Mouse (Mus musculus) heart, embryonic 14.5 days (tissue): ENCODE measurements around the gene Eps8. TPM values are rescaled to one million over a fixed set of nuclear protein-coding genes. Genes with fewer than 3 reads are reported as not detected.

Source experiments
- ATAC-seq: fragments of 200-750 bp; cut with Nextera tagmentation; 2 replicates; pipeline ENCODE4 v1.8.0; 2017; ENCODE audit warnings: low read depth, moderate TSS enrichment; ENCODE audit not compliant: insufficient number of reproducible peaks, insufficient read depth, low FRiP score
- H3K27ac ChIP-seq, 2 experiments: fragments of 200-500 bp in 1 of 2; fragments of 300-500 bp in 1 of 2; sonication (generic) in 1 of 2; replicated peaks in 1 of 2; 2 replicates each; pipeline ENCODE4 v1.5.1; 2012 to 2014; ENCODE audit warnings: low read depth in 2 of 2, low read length in 2 of 2, control low read depth in 1 of 2, mild to moderate bottlenecking in 1 of 2, mixed read lengths in 1 of 2; ENCODE audit not compliant: control insufficient read depth in 1 of 2, insufficient read depth in 1 of 2
- H3K27me3 ChIP-seq: fragments of 300-500 bp; sonication (generic); 2 replicates; pipeline ENCODE4 v1.6.1; 2014; ENCODE audit warnings: mild to moderate bottlenecking, low read length, control low read depth; ENCODE audit not compliant: control insufficient read depth, insufficient read depth
- H3K36me3 ChIP-seq: fragments of 300-500 bp; sonication (generic); 2 replicates; pipeline ENCODE4 v1.6.1; 2014; ENCODE audit warnings: mild to moderate bottlenecking, control low read depth, low read length, mixed read lengths; ENCODE audit not compliant: control insufficient read depth, insufficient read depth
- H3K4me1 ChIP-seq, 2 experiments: fragments of 200-500 bp in 1 of 2; fragments of 300-500 bp in 1 of 2; sonication (generic) in 1 of 2; 2 replicates each; pipeline ENCODE4 v1.6.1; 2012 to 2014; ENCODE audit warnings: low read length in 2 of 2, control low read depth in 1 of 2, mixed read lengths in 1 of 2; ENCODE audit not compliant: control insufficient read depth in 2 of 2, insufficient read depth in 2 of 2
- H3K4me2 ChIP-seq: fragments of 300-500 bp; sonication (generic); 2 replicates; pipeline ENCODE4 v1.6.1; 2014; ENCODE audit warnings: mild to moderate bottlenecking, low read length
- H3K4me3 ChIP-seq, 2 experiments: fragments of 200-500 bp in 1 of 2; fragments of 300-500 bp in 1 of 2; sonication (generic) in 1 of 2; 2 replicates each; pipeline ENCODE4 v1.5.1; 2012 to 2014; ENCODE audit warnings: low read length in 2 of 2, mild to moderate bottlenecking in 2 of 2, control low read depth in 1 of 2, low read depth in 1 of 2, moderate library complexity in 1 of 2; ENCODE audit not compliant: control insufficient read depth in 1 of 2, insufficient read depth in 1 of 2
- H3K9ac ChIP-seq: fragments of 300-500 bp; sonication (generic); 2 replicates; pipeline ENCODE4 v1.6.1; 2014; ENCODE audit warnings: mild to moderate bottlenecking, low read length
- H3K9me3 ChIP-seq: fragments of 300-500 bp; sonication (generic); 2 replicates; pipeline ENCODE4 v1.6.1; 2016; ENCODE audit warnings: low read length, control low read depth; ENCODE audit not compliant: control insufficient read depth
- WGBS: fragments of 180-500 bp; shearing (Covaris S2); extraction: QIAGEN DNeasy Blood & Tissue Kit; methylation state at CpG from one replicate; pipeline ENCODE4 v1.1.7; 2014; 5-methylcytosine and 5-hydroxymethylcytosine counted together
- polyA plus RNA-seq: library from polyadenylated mRNA; unstranded; fragments of >200 nt; fragmentation: Nextera tagmentation; extraction: Ambion mirVana; gene quantifications from 2 replicates; pipeline ENCODE4 v1.2.1, GENCODE M21; 2014

Gene Eps8
- polyA plus RNA-seq, 1 experiment from 2014 or later: 33.1 TPM

DNA sequence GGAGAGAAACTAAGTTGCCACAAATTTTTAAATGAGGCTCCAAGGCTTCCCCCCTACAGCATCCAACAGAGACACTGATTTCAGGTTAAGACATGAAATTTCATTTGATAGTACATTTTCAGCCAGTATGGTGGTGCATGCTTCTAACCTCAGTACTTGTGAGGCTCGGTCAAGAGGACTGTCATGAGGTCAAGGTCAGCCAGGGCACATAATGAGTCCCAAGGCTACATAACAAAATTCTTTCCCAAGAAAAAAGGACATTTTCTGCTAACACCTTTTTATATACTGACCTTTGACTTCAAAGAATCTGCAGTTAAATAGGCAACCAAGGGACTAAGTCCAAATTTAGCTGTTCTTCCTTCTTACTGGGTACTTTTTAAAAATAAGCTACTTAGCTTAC, 181.2 kb downstream of the Eps8 start:
- H3K4me2 ChIP-seq: no peak overlapping the region
- H3K27me3 ChIP-seq: no peaks in the 10 kb centered on the region
- no peak overlapping the region for H3K9ac ChIP-seq
- no peak overlapping the region for H3K27ac ChIP-seq
- no peak for ATAC-seq
- peaks cover 15% of the 10 kb centered on the region for H3K9me3 ChIP-seq
- H3K36me3 ChIP-seq: peaks cover 12% of the 10 kb centered on the region; the same call in 1 of the 2 replicates
- H3K4me1 ChIP-seq: peaks cover 10 to 17% of the 10 kb centered on the region in 2 experiments
- no peak overlapping the region for H3K4me3 ChIP-seq
- 82% methylated on average over 1 of the region's 1 CpGs for WGBS

DNA sequence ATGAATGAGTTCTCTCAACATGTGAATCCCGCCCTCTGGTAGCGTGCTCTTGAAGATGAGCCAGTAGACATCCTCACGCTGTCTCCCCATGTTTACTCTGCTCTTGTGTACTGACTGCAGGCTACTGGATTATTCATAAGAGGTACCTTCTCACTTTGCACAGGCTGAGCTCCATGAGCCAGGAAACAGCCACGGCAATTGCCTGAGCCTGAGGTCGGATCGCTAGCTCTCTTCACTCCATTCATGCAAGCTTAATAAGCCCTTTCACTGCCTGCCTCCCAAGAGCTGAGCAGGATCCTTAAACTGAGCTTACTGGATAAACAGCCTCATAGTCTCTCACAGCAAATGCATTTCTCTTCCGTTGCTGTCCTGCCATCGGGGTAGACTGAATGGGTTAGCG, 182.5 kb downstream of the Eps8 start:
- Histone ChIP-seq H3K4me3 (no peak overlapping the region), H3K36me3 (peaks cover 9% of the 10 kb centered on the region; the same call in 1 of the 2 replicates), H3K9me3 (peaks cover 15% of the 10 kb centered on the region), H3K9ac (no peak overlapping the region), H3K27me3 (no peaks in the 10 kb centered on the region), H3K4me1 (peaks cover 12 to 22% of the 10 kb centered on the region in 2 experiments), H3K4me2 (no peak overlapping the region), H3K27ac (peak overlapping the region in 1 of 2 experiments; percentile 83; a peak in 2 of 4 replicates)
- no peak for ATAC-seq
- 89% methylated on average over 9 of the region's 9 CpGs for WGBS

DNA sequence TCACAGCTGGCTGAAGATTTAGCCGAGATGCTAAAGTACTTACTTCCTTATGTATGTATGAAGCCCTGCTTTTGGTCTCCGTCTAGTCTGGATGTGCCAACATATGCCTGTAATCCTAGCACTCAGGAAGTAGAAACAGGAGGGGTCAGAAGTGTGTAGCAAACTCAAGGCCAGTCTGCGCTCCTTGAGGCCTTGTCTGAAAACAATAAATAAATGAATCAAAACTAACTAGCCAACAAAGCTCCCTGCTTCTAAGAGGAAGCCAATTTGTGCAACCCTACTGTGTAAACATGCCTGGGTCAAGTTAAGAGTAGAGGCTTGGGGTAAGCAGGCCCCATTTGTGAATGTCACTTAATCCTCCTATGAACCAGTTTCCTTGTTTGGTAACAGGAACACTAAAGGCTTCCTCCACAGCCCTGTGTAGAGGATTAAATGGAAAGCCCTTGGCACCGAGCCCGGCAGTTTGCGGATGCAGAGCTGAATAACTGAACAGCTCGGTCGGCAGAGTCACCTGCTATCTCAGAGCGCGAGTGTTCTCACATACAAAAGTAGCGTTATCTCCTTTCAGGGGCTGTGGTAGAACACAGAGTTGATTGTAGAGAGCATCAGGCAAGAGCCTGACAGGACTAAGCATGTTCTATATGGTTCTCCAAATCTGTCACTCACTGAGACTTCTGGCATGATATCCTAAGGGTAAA, 183.6 kb downstream of the Eps8 start:
- no peak overlapping the region for H3K9ac ChIP-seq
- no peak overlapping the region; the same call in 1 of the 2 replicates for H3K4me2 ChIP-seq
- ATAC-seq: peak; percentile 91
- no peaks in the 10 kb centered on the region for H3K27me3 ChIP-seq
- H3K27ac ChIP-seq: peak overlapping the region; percentile 83 to 98
- H3K36me3 ChIP-seq: 0 out of 2 replicates have a peak, but pooled peaks cover under 1% of the 10 kb centered on the region
- peaks cover 15 to 24% of the 10 kb centered on the region in 2 experiments for H3K4me1 ChIP-seq
- H3K4me3 ChIP-seq: no peak overlapping the region
- peaks cover 7% of the 10 kb centered on the region for H3K9me3 ChIP-seq
- WGBS: 8% methylated on average over 11 of the region's 11 CpGs

- H3K36me3 ChIP-seq: no peaks in the 10 kb centered on the region
- peaks cover 18 to 39% of the 10 kb centered on the region in 2 experiments for H3K4me1 ChIP-seq
- WGBS: 98% methylated on average over 4 of the region's 4 CpGs
- H3K9ac ChIP-seq: no peak overlapping the region
- H3K4me3 ChIP-seq: no peak overlapping the region
- no peak overlapping the region for H3K27ac ChIP-seq
- H3K9me3 ChIP-seq: peaks cover 3% of the 10 kb centered on the region; the same call in 1 of the 2 replicates
- H3K27me3 ChIP-seq: no peaks in the 10 kb centered on the region
- H3K4me2 ChIP-seq: no peak overlapping the region
- no peak for ATAC-seq
Measured at GRCm38 (mm10) chr6:137469541-137469940, 185.1 kb downstream of the Eps8 start.

GRCm38 (mm10) chr6:137467696-137468095, 187.0 kb downstream of the Eps8 start:
- Histone ChIP-seq H3K27me3 (no peaks in the 10 kb centered on the region), H3K4me1 (peaks cover 26 to 50% of the 10 kb centered on the region in 2 experiments), H3K4me2 (no peak overlapping the region), H3K9ac (no peak overlapping the region), H3K36me3 (no peaks in the 10 kb centered on the region), H3K9me3 (peaks cover 3% of the 10 kb centered on the region; the same call in 1 of the 2 replicates), H3K4me3 (no peak overlapping the region), H3K27ac (no peak overlapping the region)
- WGBS: 96% methylated on average over 3 of the region's 3 CpGs
- ATAC-seq: no peak

GRCm38 (mm10) chr6:137466256-137466655, 188.4 kb downstream of the Eps8 start:
- Histone ChIP-seq H3K27me3 (no peaks in the 10 kb centered on the region), H3K4me1 (peaks cover 24 to 46% of the 10 kb centered on the region in 2 experiments), H3K4me3 (no peak overlapping the region), H3K27ac (peak overlapping the region in 1 of 2 experiments; percentile 82; a peak in 2 of 4 replicates), H3K9me3 (peaks cover 3% of the 10 kb centered on the region; the same call in 1 of the 2 replicates), H3K9ac (no peak overlapping the region), H3K4me2 (no peak overlapping the region), H3K36me3 (no peaks in the 10 kb centered on the region)
- ATAC-seq: no peak
- 79% methylated on average over 2 of the region's 2 CpGs for WGBS

- no peak overlapping the region for H3K4me3 ChIP-seq
- WGBS: 2% methylated on average over 2 of the region's 2 CpGs
- peak; percentile 86 for ATAC-seq
- H3K9ac ChIP-seq: no peak overlapping the region
- peaks cover 3% of the 10 kb centered on the region; the same call in 1 of the 2 replicates for H3K9me3 ChIP-seq
- H3K4me2 ChIP-seq: no peak overlapping the region
- H3K4me1 ChIP-seq: peaks cover 18 to 36% of the 10 kb centered on the region in 2 experiments
- H3K36me3 ChIP-seq: no peaks in the 10 kb centered on the region
- peak overlapping the region; percentile 77 to 82 for H3K27ac ChIP-seq
- no peaks in the 10 kb centered on the region for H3K27me3 ChIP-seq
Measured at GRCm38 (mm10) chr6:137465253-137465652, 189.4 kb downstream of the Eps8 start.
